Mouse (Mus musculus) stomach, embryonic 14.5 days (tissue): Measurements from ENCODE around the gene Wdr20. TPM values are rescaled to one million over a fixed set of nuclear protein-coding genes. Genes with fewer than 3 reads are reported as not detected.
"Not testable (repeated sequence)": the region's sequence is repeated elsewhere in the genome, so short reads cannot be mapped to it uniquely, and the experiment has no call there.

Experiments used
- ATAC-seq: fragments of 200-750 bp; cut with Nextera tagmentation; 2 replicates; pipeline ENCODE4 v1.8.0; 2017; ENCODE audit warnings: low read depth, moderate TSS enrichment; ENCODE audit not compliant: insufficient number of reproducible peaks, insufficient read depth, low FRiP score
- H3K27ac ChIP-seq: fragments of 300-500 bp; sonication (generic); 2 replicates; pipeline ENCODE4 v1.5.1; 2014; ENCODE audit warnings: mild to moderate bottlenecking, low read length, moderate library complexity, mixed read lengths
- H3K27me3 ChIP-seq: fragments of 300-500 bp; sonication (generic); 2 replicates; pipeline ENCODE4 v1.6.1; 2014; ENCODE audit warnings: low read length, control low read depth, mixed read lengths; ENCODE audit not compliant: control insufficient read depth, insufficient read depth
- H3K36me3 ChIP-seq: fragments of 300-500 bp; sonication (generic); 2 replicates; pipeline ENCODE4 v1.6.1; 2014; ENCODE audit warnings: mild to moderate bottlenecking, control low read depth, low read length, moderate library complexity, mixed read lengths; ENCODE audit not compliant: control insufficient read depth, insufficient read depth
- H3K4me1 ChIP-seq: fragments of 300-500 bp; sonication (generic); 2 replicates; pipeline ENCODE4 v1.6.1; 2014; ENCODE audit warnings: low read length, control low read depth, mixed read lengths; ENCODE audit not compliant: control insufficient read depth, insufficient read depth
- H3K4me2 ChIP-seq: fragments of 300-500 bp; sonication (generic); replicated peaks from 2 replicates; pipeline ENCODE4 v1.6.1; 2014; ENCODE audit warnings: low read depth, low read length, control low read depth
- H3K4me3 ChIP-seq: fragments of 300-500 bp; sonication (generic); 2 replicates; pipeline ENCODE4 v1.5.1; 2014; ENCODE audit warnings: low read depth, low read length, control low read depth
- H3K9ac ChIP-seq: fragments of 300-500 bp; sonication (generic); replicated peaks from 2 replicates; pipeline ENCODE4 v1.6.1; 2014; ENCODE audit warnings: low read depth, mild to moderate bottlenecking, control low read depth, low read length, moderate library complexity, mixed read lengths
- H3K9me3 ChIP-seq: fragments of 300-500 bp; sonication (generic); 2 replicates; pipeline ENCODE4 v1.6.1; 2016; ENCODE audit warnings: low read depth, low read length, control low read depth; ENCODE audit not compliant: control insufficient read depth
- WGBS: fragments of 180-500 bp; shearing (Covaris S2); extraction: QIAGEN DNeasy Blood & Tissue Kit; methylation state at CpG from one replicate; pipeline ENCODE4 v1.1.7; 2014; 5-methylcytosine and 5-hydroxymethylcytosine counted together
- polyA plus RNA-seq: library from polyadenylated mRNA; unstranded; fragments of >200 nt; fragmentation: Nextera tagmentation; extraction: Ambion mirVana; gene quantifications from 2 replicates; pipeline ENCODE4 v1.2.1, GENCODE M21; 2014

The Wdr20 gene
- polyA plus RNA-seq, 1 experiment from 2014 or later: 25.1 TPM

DNA sequence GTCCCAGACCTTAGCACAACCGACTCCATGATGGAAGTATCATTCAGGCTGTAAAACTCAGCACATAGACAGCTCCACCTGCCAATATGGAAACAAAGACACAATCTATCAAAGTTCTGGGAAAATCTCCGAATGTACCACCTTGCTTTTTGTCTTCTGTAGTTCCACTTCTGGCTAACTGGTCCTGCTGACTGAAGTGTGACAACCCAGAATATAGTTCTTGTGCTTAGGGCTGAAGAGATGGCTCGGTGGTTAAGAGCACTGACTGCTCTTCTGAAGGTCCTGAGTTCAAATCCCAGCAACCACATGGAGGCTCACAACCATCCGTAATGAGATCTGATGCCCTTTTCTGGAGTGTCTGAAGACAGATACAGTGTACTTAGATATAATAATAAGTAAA, 32.3 kb upstream of the Wdr20 start:
- H3K36me3 ChIP-seq, H3K4me3 ChIP-seq, ATAC-seq, H3K9me3 ChIP-seq, H3K4me1 ChIP-seq, H3K27ac ChIP-seq, H3K27me3 ChIP-seq, H3K9ac ChIP-seq, H3K4me2 ChIP-seq: not testable (repeated sequence)
- WGBS: 76% methylated on average over 4 of the region's 4 CpGs

GRCm38 (mm10) chr12:110706337-110707231, 31.2 kb upstream of the Wdr20 start:
- WGBS: 1% methylated on average over 27 of the region's 27 CpGs
- H3K4me3 ChIP-seq: peak overlapping the region; percentile 20
- no peak overlapping the region for H3K27ac ChIP-seq

GRCm38 (mm10) chr12:110707451-110707850, 30.3 kb upstream of the Wdr20 start:
- Histone ChIP-seq H3K4me2 (no peak overlapping the region), H3K4me3 (no peak overlapping the region), H3K9ac (no peak overlapping the region), H3K27ac (no peak overlapping the region), H3K36me3 (no peaks in the 10 kb centered on the region), H3K4me1 (no peaks in the 10 kb centered on the region), H3K9me3 (no peaks in the 10 kb centered on the region), H3K27me3 (no peaks in the 10 kb centered on the region)
- no peak for ATAC-seq
- 84% methylated on average over 7 of the region's 7 CpGs for WGBS

More at GRCm38 (mm10) chr12:110706337-110707231, 31.2 kb upstream of the Wdr20 start:
- peak overlapping the region; percentile 59 for H3K4me2 ChIP-seq
- no peak overlapping the region; the same call in 1 of the 2 replicates for H3K9ac ChIP-seq
- no peaks in the 10 kb centered on the region for H3K9me3 ChIP-seq
- no peaks in the 10 kb centered on the region for H3K27me3 ChIP-seq
- no peaks in the 10 kb centered on the region for H3K36me3 ChIP-seq
- peak; percentile 64; the same call in 1 of the 2 replicates for ATAC-seq
- no peaks in the 10 kb centered on the region for H3K4me1 ChIP-seq

DNA sequence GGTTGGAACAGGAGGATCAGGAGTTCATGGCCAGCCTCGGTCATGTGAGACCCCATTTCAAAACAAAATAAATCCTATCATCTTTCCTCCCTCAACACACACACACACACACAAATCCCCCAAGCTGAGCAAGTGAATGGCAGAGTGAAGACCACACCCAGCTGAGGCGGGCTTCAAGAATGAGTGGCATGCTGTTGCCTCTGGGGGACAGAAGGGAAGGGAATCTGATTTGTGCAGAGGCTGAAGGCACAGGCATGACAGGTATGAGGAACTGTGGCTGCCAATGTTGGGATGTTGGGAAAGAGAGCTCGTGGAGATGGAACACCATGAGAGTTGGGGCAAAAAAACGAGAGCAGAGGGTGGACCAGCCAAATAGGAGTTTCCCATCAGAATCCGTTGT, 26.5 kb upstream of the Wdr20 start:
- no peak overlapping the region for H3K9ac ChIP-seq
- H3K27me3 ChIP-seq: no peaks in the 10 kb centered on the region
- 52% methylated on average over 5 of the region's 5 CpGs for WGBS
- no peaks in the 10 kb centered on the region for H3K36me3 ChIP-seq
- ATAC-seq: no peak
- H3K9me3 ChIP-seq: no peaks in the 10 kb centered on the region
- no peak overlapping the region for H3K4me2 ChIP-seq
- H3K27ac ChIP-seq: no peak overlapping the region
- no peak overlapping the region for H3K4me3 ChIP-seq
- H3K4me1 ChIP-seq: no peaks in the 10 kb centered on the region

DNA sequence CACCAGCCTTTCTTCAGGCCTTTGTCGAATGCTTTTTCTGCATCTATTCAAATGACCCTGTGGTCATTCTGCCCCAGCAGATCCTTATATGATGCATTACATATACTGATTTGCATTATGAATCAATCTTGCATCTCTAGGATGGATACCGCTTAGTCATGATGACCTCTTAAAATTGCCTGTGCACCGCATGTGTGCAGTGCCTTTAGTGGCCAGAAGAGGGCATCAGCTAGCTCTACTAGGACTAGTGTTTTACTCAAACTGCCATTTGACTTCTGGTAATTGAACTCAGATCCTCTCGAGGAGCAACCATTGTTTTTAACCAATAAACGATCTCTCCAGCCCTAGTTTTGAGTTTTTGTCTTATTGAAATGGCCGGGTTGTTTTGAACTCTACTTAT, 24.0 kb upstream of the Wdr20 start:
- no peak for ATAC-seq
- WGBS: 93% methylated on average over 6 of the region's 6 CpGs
- H3K9ac ChIP-seq: no peak overlapping the region
- H3K27ac ChIP-seq: no peak overlapping the region
- no peaks in the 10 kb centered on the region for H3K9me3 ChIP-seq
- no peak overlapping the region for H3K4me3 ChIP-seq
- H3K4me2 ChIP-seq: no peak overlapping the region
- H3K4me1 ChIP-seq: no peaks in the 10 kb centered on the region
- no peaks in the 10 kb centered on the region for H3K36me3 ChIP-seq
- no peaks in the 10 kb centered on the region for H3K27me3 ChIP-seq

DNA sequence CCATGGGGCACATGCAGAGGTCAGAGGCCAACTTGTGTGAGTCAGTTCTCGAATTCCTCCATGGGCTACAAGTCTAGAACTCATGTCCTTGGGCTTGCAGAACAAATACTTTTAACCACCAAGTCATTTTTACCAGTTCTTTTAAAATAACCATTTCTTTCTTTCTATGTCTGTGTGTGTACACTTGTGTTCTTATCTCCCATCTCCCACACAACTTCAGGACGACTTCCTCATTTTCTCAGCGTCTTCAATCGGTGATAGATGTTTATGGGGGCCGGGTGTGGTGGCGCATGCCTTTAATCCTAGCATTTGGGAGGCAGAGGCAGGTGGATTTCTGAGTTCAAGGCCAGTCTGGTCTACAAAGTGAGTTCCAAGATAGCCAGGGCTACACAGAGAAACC, 23.5 kb upstream of the Wdr20 start:
- Histone ChIP-seq H3K36me3 (no peaks in the 10 kb centered on the region), H3K4me3 (no peak overlapping the region), H3K9ac (no peak overlapping the region), H3K9me3 (no peaks in the 10 kb centered on the region), H3K27ac (no peak overlapping the region), H3K27me3 (no peaks in the 10 kb centered on the region), H3K4me1 (no peaks in the 10 kb centered on the region), H3K4me2 (no peak overlapping the region)
- WGBS: 85% methylated on average over 6 of the region's 6 CpGs
- no peak for ATAC-seq

- Histone ChIP-seq H3K9ac (no peak overlapping the region), H3K4me1 (no peaks in the 10 kb centered on the region), H3K9me3 (no peaks in the 10 kb centered on the region), H3K27me3 (no peaks in the 10 kb centered on the region), H3K36me3 (no peaks in the 10 kb centered on the region), H3K4me2 (no peak overlapping the region), H3K4me3 (no peak overlapping the region), H3K27ac (no peak overlapping the region)
- ATAC-seq: no peak
- 13% methylated on average over 5 of the region's 5 CpGs for WGBS
Measured at GRCm38 (mm10) chr12:110716004-110716403, 21.7 kb upstream of the Wdr20 start.

DNA sequence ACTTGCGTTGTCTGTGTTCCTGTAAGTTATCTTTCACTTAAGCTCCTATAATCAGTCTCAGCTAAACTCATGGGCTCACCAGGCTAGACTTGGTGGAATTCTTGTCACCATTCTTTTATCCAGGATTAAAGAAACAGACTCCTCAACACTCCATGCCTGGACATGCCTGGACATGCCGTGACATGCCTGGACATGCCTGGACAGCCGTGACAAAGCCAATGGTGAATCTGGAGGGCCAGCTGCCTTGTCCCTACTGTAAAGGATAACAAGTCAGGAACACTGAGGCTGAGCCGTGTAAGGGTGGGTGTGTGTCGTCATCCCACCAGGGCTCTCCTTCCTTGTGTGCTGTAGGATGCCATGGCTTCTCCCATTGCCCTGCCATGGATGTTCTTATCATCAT, 12.7 kb upstream of the Wdr20 start:
- H3K4me2 ChIP-seq: no peak overlapping the region
- H3K27ac ChIP-seq: no peak overlapping the region
- H3K4me1 ChIP-seq: no peaks in the 10 kb centered on the region
- no peaks in the 10 kb centered on the region for H3K9me3 ChIP-seq
- no peaks in the 10 kb centered on the region for H3K27me3 ChIP-seq
- no peak for ATAC-seq
- no peak overlapping the region for H3K9ac ChIP-seq
- no peaks in the 10 kb centered on the region for H3K36me3 ChIP-seq
- WGBS: 91% methylated on average over 5 of the region's 5 CpGs
- H3K4me3 ChIP-seq: no peak overlapping the region

DNA sequence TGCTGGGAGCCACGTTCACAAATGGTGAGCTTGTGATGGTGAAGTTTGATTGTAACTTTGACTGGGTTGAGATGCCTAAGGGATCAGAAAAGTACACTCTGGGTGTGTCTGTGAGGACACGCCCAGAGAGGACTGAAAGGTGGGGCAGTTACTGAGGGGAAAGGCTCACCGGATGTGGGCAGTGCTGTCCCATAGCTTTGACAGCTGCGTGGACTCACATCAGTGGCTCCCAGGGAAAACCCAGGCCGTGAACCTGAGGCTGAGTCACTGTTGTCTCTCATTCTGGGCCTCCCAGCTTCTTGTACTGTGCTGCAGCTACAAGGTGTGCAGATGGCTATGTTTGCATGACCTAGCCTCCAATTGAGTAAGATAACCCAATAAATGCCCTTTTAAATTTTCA, 12.3 kb upstream of the Wdr20 start:
- no peak overlapping the region for H3K9ac ChIP-seq
- no peak overlapping the region for H3K4me2 ChIP-seq
- no peak for ATAC-seq
- H3K4me1 ChIP-seq: no peaks in the 10 kb centered on the region
- H3K27ac ChIP-seq: no peak overlapping the region
- H3K4me3 ChIP-seq: no peak overlapping the region
- 69% methylated on average over 5 of the region's 5 CpGs for WGBS
- H3K36me3 ChIP-seq: no peaks in the 10 kb centered on the region
- H3K27me3 ChIP-seq: no peaks in the 10 kb centered on the region
- H3K9me3 ChIP-seq: no peaks in the 10 kb centered on the region
